Mouse (Mus musculus): ENCODE data around the gene Gdf15.

Gdf15 gene

DNA sequence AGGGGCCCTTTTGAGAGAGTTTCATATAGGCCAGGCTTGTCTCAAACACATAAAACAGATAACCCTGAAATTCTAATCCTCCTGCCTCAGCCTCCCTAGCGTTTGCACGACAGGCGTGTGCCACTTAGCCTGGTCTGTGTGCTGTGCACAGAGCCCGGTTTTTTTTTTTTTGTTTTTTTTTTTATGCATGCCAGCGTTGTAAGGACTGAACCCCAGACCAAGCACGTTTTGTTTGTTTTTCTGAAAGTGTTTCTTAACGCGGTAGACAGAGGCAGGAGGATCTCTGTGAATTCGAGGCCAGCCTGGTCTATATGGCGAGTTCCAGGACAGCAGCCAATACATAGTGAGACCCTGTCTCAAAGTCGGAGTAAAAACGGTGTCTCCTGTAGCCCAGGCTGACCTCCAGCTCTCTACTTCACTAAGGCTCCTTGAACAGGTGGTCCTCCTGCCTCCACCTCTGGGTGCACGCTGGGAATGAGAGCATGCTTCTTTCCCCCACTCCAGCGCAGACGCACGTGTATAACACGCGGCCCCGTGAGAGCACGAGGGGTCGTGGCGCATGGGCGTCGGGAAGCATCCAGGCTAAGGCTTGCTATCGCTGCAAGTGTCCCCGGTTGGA lies 23.4 kb downstream of the Gdf15 start, which contains the start of gene Ssbp4:
TSS of gene Ssbp4 (minus strand) at position 124 of the 619 bp plus-strand sequence.
- in situ Hi-C loops (cut with MboI, MseI), result no loop called here

DNA sequence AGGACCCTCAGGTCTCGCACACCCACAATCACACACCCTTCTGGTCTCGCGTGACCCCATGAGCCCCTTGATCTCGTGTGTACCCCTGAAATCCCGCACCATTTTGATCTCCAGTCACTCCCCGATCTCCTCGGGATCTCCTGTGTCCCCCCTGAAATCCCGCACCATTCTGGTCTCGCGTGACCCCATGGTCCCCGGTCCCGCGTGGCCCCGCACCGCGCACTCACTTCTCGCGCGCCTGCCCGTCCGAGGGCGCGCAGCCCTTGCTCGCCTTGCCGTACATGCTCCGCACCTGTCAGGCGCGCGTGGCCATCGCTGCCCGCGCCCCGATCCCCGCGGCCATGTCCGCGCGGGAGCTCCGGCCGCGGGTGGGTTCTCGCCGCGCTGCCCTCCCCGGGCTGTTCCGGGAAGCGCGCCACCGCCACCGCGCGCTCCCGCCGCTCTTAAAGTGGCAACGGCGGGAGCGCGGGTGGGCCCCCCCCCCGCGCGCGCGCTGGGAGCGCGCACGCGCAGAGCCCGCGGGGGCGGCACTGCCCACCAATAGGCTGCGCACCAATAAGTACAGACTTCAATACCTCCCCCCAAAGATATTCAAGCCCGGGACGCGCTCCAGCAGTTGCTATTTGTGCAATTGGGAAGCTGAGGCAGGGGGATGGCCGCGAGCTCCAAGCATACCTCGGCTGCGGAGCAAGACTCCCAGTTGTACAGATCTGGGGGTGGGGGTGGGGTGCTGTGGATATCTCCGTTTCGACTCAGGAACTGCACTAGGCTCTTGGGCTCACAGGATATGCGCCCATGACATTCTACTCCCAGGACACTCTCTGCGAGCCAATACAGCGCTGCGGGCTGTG lies 24.1 kb downstream of the Gdf15 start:
- in situ Hi-C loops (cut with MboI, MseI), result no loop called here

DNA sequence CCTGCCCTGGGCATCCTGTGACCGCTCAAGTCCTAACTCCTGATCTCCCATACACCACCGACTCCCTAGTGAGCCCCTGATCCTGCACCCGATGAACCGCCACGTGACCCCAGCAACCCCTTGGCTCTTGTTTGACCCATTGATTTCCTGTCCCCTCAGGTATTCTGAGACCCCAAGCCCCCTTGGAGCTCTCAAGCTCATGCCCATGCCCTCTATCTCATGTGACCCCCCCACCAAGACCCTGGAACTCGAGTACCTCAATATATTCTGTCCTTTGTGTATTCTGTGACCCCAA lies 24.7 kb downstream of the Gdf15 start:
- in situ Hi-C loops (cut with MboI, MseI), result no loop called here

DNA sequence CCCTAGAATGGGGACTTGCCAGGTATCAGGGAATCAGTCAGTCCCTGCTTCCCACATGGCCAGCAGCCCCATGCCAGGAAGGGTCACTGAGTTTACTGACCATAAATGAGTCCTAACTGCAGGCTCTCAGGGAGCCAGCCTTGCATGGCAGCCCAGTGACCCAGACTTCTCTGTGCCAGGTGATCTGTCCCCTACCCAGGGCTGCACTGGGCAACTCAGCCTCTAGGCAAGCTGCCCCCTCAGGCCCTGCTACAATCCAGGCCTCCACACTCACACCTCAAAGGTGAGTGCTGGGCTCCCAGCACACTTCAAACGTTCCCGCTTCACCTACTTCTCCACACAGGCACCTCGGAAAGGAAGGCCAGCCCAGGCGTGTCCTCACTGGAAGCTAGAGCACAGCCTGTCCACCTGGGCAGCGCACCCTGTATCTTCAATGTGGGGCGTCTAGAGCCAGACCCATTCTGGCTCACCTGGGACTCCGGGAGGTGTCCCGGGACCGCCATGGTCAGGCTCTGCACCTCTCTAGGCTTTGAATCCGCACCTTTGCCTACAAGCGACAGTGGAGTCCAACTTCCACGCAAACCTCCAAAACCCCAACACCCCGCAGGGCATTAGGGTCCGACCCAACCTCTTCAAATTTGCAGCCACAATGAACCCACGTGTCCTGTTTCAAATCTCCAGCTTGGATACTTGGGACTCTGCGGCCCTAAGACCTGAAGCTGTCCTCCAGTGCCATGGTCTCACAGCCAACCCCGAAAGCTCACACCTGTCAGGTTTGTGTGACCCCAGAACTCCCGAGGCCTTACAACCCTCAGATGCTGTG lies 25.3 kb downstream of the Gdf15 start:
- in situ Hi-C loops (cut with MboI, MseI), result no loop called here

DNA sequence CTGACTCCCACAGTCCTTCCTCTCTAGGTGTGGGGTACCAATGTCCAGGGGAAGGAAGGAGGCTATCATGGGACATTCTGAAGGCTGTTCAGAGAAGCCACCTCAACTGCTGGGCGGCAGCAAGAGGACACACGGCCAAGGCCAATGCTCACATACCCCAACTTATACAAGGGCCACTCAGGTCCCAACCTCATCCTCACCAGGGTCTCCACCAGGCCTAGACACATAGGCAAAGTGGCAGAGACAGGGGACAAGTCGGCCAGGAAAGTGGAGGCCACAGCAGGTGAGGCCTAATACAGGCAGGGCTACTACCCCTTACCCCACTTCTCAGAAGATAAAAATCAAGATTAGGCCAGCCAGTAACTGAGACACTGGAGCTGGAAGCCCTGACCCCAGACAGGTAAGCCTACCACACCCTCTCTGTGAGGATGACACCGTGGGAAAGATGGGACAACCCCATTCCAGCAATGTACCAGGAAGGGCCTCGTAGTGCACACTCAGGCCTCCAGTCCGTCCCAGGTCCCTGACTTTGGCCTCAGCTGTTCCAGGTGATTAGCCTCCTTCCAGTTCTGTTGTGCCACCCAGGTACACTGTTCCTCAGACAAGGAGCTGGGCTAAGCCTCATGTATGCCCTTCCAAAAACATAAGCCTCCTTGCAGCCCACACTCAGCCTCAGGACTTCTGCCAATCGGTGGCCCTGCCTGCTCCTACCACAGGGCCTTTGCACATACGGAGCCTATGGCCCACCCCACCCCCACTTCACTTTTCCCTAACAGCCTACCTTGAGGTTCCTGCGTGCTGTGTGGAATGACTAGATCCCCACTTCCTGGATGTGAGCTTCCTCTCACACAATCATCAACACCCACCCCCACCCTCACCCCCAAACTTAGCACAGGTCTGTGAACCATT lies 26.1 kb downstream of the Gdf15 start:
- in situ Hi-C loops (cut with MboI, MseI), result no loop called here

DNA sequence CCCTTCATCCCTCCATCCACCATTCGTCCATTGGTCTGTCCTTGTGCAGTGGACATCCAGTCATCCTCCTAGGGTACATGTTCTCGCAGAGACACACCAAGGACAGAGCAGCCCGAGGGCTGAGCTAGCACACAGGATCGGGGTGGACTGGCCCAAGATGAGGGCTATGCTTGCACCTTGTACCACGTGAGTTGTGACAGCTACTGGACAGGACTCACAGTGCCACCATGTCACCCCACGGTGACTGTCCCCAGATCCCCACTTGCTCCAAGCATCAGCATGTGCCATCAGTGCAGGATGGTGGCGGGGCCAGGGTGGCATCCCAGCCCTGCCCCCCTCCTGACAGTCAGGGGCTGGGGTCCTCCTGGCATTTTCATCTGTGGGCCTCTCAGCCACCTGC lies 27.7 kb downstream of the Gdf15 start:
- in situ Hi-C loops (cut with MboI, MseI), result loop anchor here in 1 of 2 experiments (5.0 kb wide), 1 partner anchor 92 kb away; the partner anchor contains the start of gene Uba52

DNA sequence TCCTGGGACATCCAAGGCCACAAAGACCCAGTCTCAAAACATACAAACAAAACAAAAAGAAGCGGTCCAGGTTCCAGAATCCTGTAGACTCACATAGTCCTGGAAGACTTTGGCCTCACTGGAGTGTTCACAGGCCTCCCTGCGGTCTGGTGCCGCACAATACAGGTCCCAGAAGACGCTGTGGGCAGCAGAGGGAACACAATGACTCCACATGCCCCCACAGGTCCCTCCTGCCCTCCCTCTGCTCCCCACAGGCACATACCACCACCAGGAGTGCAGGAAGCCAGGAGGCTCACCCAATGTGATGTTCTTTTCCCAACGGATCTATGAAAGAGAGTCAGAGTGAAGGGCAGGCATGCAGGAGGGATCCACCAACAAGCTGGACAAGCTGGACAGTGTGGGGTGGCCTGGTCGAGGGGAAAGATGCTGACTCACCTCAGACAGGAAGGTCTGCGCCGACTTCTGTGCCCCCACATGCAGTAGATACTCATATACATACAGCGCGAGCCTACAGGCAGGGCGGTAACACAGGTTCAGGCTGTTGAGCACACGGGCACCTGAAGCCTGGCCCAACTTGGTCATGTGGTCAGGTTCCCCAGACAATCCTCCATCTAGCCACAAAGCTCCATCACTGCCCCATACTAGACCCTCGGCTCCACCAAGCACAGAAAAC lies 30.0 kb downstream of the Gdf15 start:
- in situ Hi-C loops (cut with MboI, MseI), result loop anchor here in 1 of 2 experiments (5.0 kb wide), 1 partner anchor 90 kb away; the partner anchor contains the start of gene Uba52

DNA sequence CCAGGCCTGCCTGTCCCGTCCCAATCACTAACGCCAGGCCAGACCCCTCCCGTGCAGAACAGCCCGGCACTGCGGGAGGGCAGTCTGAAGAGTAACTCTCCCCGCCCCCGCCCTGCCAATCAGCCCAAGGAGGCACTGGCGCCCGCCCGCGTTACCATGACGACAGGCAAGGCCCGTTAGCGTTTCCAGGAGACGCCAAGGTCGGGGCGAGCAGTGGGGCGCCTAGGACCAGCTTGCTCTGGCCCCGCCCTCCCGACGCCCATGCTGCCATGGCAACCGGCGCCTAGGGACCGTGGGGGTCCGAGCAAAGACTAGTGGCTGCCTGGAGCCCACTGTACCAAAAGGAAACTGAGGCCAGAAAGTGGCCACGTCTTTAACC lies 31.0 kb downstream of the Gdf15 start:
- in situ Hi-C loops (cut with MboI, MseI), result loop anchor here in 1 of 2 experiments (5.0 kb wide), 1 partner anchor 89 kb away; the partner anchor contains the start of gene Uba52

DNA sequence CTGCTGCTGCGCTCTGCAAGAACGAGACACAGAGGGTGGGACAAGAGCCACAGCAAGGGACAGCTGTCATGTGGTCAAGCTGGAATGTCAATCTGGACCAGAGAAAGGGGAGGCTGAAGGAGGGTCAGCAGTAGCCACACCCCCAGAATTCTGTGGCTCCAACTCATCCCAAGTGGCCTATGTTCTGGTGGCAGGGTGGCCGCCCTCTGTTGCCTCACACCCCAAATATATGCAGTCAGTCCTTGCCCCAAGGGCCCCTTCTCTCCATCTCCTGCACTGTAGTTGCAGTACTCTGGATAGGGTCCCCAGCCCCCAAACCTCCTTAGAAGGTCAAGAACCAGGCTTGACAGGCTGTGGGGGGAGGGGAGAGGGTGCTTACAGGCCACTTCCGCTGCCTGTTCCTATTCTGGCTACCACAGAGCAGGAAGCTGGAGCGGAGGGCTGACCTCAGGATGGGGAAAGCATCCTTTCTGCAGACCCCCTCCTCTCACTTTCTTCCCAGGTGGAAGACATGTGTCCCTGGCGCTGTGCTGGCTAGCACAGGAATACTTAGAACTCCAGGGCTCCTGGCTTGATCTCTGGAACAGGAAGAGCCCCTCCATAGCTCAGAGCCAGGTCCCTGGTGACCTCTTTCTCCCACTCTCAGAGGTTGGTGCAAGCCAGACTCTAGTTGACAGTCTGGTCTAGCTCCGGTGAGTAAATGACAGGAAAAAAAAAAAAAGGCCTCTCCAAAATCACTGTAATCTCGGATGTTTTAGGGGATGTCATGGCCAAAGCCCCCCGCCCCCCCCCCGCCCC lies 31.6 kb downstream of the Gdf15 start:
- in situ Hi-C loops (cut with MboI, MseI), result loop anchor here in 1 of 2 experiments (5.0 kb wide), 1 partner anchor 88 kb away; the partner anchor contains the start of gene Uba52

DNA sequence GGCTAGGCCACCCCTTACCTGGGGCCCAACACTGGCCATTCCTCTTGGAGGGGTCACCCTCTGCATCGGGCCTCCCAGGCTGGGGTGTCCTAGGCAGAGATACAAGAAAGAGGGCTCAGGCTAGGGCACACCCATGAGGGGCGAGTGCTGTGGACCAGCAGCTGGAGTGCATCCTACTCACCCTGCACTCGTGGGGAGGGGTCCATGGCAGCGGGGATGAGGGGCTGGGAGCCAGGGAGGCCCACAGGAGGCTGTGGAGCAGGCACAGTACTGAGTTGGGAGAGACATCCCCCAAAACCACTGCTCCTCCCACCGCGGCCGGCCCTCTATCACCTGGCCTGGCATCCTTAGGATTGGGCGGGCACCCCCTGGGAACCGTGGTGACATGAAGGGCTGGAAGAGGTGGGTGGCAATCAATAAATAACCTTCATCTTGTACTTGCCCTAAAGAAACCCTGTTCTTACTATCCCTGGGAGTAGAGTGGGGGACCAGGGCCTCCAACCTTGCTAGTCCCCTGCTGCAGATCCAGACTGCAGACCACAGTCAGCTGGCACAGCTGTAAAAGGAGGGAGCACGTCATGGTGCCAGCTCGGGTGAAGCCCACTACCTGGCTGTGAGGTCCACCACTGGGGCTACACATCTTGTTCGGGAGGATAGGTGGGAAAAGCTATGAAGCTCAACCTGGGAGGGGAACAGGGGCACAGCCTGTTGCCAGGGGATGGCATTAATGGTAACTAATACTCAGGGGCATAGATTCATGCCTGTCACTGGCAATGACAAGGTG lies 32.6 kb downstream of the Gdf15 start:
- in situ Hi-C loops (cut with MboI, MseI), result loop anchor here in 1 of 2 experiments (5.0 kb wide), 1 partner anchor 87 kb away; the partner anchor contains the start of gene Uba52

DNA sequence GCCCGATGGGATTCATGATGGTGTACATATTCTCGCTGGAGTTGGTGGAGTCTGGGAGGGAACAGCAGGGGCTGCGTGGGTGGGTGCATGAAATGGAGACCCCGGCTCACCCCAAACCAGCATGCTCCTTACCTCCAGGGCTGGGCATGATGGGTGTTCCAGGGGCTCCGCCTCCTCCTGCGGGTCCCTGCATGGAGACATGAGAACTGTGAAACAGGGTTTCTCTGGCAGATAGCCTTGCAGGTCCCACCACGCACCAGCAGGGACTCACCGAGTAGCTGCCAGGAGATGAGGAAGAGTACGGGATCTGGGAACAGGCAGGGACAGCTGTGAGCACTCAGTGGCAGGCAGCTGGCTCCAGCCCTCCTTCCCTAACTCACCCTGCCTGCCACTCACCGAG lies 33.5 kb downstream of the Gdf15 start:
- in situ Hi-C loops (cut with MboI, MseI), result no loop called here

DNA sequence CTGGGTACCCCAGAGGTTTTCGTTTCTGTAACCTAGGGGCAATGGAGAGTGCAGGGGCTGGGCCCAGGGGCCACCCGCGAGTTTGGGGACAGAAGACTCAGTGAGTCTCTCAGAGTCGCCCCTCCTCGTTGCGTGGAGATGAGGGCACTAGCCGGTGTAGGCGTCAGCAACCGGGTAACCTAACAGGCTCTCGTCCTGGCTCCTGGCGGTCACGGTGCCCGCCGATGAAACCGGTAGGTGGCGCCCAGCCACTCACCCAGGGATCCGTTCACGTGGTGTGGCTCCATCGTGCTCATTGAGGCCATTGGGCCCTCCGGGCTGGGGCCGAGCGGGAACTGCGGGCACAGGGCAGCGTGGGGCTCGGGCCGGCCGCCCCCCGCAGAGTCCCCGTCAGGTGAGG lies 34.0 kb downstream of the Gdf15 start:
- in situ Hi-C loops (cut with MboI, MseI), result no loop called here

DNA sequence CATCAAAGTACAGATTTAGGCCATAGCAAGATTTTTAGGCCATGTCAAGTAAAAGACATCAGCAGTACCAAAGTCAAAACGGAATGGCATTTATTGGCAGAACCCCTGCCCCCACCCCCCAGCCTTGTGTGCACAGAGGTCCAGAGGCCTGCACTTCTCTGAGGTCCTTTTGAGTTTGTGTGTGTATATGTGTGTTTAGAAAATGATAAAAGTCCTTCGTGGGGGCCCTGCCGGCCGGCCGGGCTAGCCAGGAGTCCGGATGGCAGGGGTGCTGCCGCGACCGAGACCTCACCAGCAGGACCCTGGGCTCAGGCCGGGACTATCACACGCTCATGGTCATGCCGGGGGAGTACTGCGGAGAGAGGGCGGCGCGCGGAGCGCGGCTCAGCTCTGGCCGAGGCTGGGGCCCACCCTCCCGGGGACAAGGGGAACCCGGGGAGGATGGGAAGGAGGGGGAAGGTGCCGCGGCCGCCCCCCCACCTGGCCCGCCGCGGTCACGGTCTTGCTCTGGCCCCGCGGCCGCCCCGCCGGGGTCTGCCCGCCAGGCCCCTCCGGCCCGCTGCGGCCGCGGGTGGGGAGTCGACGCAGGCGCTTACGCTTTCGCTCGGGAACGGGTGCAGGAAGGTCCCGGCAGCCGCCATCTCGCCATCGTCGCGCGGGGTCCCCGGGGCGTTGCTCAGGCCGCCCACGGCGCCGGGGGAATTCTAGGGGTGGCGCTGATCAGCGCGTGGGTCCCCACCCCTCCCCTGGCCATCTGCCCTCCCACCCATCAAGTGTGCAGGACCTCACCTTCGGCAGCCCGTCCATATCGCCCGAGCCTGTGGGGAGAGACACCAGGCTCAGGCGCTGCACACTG lies 34.6 kb downstream of the Gdf15 start:
- in situ Hi-C loops (cut with MboI, MseI), result no loop called here

DNA sequence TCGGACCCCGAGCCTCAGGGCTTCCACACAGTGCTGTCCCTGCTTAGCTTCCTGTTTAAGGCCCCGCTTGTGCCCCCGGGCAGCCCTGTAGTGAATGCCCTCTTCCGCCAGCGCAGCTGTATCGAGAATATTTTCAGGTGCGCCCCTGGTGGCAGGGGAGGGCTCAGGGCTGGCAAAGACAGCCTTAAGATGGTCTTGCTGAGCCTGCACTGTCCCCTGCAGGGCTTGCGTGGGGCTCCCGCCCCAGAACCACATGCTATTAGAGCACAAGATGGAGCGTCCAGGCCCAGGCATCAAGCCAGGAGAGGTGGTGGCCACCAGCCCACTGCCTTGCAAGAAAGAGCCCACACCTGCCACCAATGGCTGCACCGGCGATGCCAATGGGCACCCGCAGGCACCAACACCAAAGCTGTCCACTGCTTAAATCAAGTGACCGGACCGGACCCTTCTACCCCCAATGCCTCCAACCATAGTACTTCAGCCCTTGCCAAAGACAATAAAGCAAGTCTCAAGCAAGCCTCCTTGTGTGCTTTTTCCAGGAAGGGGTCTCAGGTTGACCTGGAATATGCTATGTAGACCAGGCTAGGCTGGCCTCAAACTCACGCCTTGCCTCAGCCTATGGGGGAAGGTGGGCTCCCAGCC lies 35.4 kb downstream of the Gdf15 start:
- in situ Hi-C loops (cut with MboI, MseI), result no loop called here

DNA sequence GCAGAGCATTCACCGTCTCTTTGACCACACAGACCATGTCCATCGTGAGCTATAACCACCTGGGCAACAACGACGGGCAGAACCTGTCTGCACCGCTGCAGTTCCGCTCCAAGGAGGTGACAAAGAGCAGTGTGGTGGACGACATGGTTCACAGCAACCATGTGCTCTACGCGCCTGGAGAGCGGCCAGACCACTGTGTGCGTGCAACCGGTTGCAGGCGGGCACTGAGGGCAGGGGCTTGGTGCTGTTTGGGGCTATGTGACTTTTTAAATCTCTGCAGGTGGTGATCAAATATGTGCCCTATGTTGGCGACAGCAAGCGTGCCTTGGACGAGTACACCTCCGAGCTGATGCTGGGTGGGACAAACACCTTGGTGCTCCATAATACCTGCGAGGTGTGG lies 36.0 kb downstream of the Gdf15 start:
- in situ Hi-C loops (cut with MboI, MseI), result no loop called here

DNA sequence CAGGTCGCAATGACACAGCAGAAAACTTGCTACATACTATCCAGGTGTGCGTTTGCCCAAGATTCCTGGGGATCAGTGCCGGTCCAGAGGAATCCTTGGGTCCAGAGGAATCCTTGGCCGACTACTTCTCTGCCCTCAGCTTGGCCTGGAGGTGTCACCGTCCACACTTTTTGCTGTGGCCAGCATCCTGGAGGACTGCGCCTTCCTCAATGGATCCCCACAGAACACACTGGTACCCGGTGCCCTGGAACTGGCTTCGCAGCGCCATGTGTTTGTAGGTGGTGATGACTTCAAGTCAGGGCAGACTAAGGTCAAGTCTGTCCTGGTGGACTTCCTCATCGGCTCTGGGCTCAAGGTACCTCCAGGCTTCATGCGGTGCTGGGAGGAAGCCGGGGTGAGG lies 36.4 kb downstream of the Gdf15 start:
- in situ Hi-C loops (cut with MboI, MseI), result no loop called here

Measured in T-helper 17 cell (primary cell).